Mouse (Mus musculus) E14TG2a.4 (cell line): Measurements from ENCODE around the gene Trappc10.

Source experiments
- H3K27me3 ChIP-seq: 2 replicates; pipeline ENCODE4 v1.6.1; 2014; ENCODE audit warnings: low read length, control low read depth; ENCODE audit not compliant: insufficient read depth
- H3K36me3 ChIP-seq: 2 replicates; pipeline ENCODE4 v1.6.1; 2014; ENCODE audit warnings: low read length, control low read depth; ENCODE audit not compliant: insufficient read depth
- H3K4me1 ChIP-seq: replicated peaks from 2 replicates; pipeline ENCODE4 v1.6.1; 2014; ENCODE audit warnings: low read depth, low read length, control low read depth
- H3K4me3 ChIP-seq: replicated peaks from 2 replicates; pipeline ENCODE4 v1.5.1; 2014; ENCODE audit warnings: mild to moderate bottlenecking, low read length
- H3K9me3 ChIP-seq: 2 replicates; pipeline ENCODE4 v1.6.1; 2014; ENCODE audit warnings: low read length, control low read depth
- CTCF ChIP-seq: conservative IDR thresholded peaks from 2 replicates; pipeline ENCODE4 v1.5.1; 2014; ENCODE audit warnings: low read length
- NANOG ChIP-seq: IDR thresholded peaks from 2 replicates; pipeline ENCODE4 v1.6.1; 2014; ENCODE audit warnings: borderline replicate concordance, low read length, mixed read lengths
- POU5F1 ChIP-seq: IDR thresholded peaks from 2 replicates; pipeline ENCODE4 v1.6.1; 2014; ENCODE audit warnings: low read length, borderline replicate concordance

Gene Trappc10

DNA sequence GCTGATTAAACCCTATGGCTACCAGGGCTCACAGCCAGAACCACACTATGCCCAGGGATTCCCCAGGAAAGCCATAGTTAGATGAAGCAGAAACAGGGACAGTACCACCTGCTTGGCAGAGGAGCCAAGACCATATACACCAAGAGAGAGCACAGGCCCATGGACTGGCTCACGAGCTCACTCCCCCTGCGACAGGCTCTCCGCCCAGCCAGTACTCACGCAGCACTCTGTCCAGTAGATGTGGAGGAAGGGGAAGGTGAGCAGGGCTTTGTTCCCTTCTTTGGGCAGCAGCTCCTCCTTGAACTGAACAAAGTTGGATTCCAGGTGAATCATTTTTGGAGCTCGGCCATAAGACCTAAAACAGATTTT lies 15.9 kb downstream of the Trappc10 start:
- Histone ChIP-seq H3K36me3 (peaks cover 40% of the 10 kb centered on the region), H3K4me1 (peaks cover 15% of the 10 kb centered on the region), H3K4me3 (no peak overlapping the region), H3K27me3 (no peaks in the 10 kb centered on the region), H3K9me3 (no peaks in the 10 kb centered on the region)
- TF ChIP-seq NANOG (no peak), CTCF (no peak), POU5F1 (no peak)

DNA sequence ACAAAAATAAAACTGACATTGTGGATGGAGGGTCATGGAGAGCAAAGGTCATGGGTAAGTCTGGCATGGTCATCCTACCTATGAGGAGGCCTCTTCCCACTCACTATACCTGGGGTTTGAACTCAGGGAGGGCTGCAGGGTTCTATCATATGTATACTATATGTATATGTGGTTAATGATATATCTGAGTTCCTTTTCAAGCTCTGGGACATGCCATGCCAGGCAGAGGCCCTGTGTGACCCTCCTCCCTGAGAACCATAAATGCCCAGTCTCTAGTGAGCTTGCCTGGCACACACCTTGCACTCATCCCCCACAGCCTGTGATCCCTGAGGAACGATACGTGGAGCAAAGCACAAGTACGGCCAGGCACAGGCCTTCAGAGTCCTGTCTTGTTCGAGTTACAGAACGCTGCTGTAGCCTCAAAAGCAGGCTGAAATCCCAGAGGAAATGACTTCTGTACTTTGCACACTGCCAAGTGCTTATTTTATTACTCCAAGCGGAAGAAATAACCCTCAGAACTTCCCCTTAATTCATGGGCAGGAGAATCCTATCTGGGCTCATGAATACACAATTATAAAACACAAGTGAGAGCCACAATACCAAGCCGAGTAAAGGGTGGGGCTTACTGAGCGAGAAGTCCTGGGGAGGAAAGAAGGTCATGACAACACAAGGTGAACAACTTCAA lies 16.4 kb downstream of the Trappc10 start:
- Histone ChIP-seq H3K4me1 (peaks cover 10% of the 10 kb centered on the region), H3K9me3 (no peaks in the 10 kb centered on the region), H3K4me3 (no peak overlapping the region), H3K27me3 (no peaks in the 10 kb centered on the region), H3K36me3 (peaks cover 43% of the 10 kb centered on the region)
- no peak for TF ChIP-seq NANOG
- no peak for TF ChIP-seq POU5F1
- TF ChIP-seq CTCF = no peak

GRCm38 (mm10) chr10:78224136-78224535 lies 20.3 kb downstream of the Trappc10 start:
- no peak overlapping the region for H3K4me3 ChIP-seq
- H3K4me1 ChIP-seq = peaks cover 7% of the 10 kb centered on the region
- no peaks in the 10 kb centered on the region for H3K9me3 ChIP-seq
- no peak for TF ChIP-seq POU5F1
- no peak for TF ChIP-seq NANOG
- no peak for TF ChIP-seq CTCF
- H3K27me3 ChIP-seq = no peaks in the 10 kb centered on the region
- peaks cover 65% of the 10 kb centered on the region for H3K36me3 ChIP-seq

GRCm38 (mm10) chr10:78222908-78223307 lies 21.5 kb downstream of the Trappc10 start:
- TF ChIP-seq CTCF (no peak), NANOG (no peak), POU5F1 (no peak)
- Histone ChIP-seq H3K4me3 (no peak overlapping the region), H3K36me3 (peaks cover 63% of the 10 kb centered on the region), H3K4me1 (0 out of 2 replicates have a peak, but pooled peaks cover 4% of the 10 kb centered on the region), H3K9me3 (no peaks in the 10 kb centered on the region), H3K27me3 (no peaks in the 10 kb centered on the region)

GRCm38 (mm10) chr10:78221315-78221714 lies 23.1 kb downstream of the Trappc10 start:
- Histone ChIP-seq H3K9me3 (no peaks in the 10 kb centered on the region), H3K4me3 (no peak overlapping the region), H3K36me3 (peaks cover 67% of the 10 kb centered on the region), H3K4me1 (0 out of 2 replicates have a peak, but pooled peaks cover 5% of the 10 kb centered on the region), H3K27me3 (no peaks in the 10 kb centered on the region)
- no peak for TF ChIP-seq POU5F1
- TF ChIP-seq CTCF = no peak
- TF ChIP-seq NANOG = no peak

GRCm38 (mm10) chr10:78219528-78219927 lies 24.9 kb downstream of the Trappc10 start:
- Histone ChIP-seq H3K4me3 (no peak overlapping the region), H3K27me3 (no peaks in the 10 kb centered on the region), H3K9me3 (no peaks in the 10 kb centered on the region), H3K4me1 (0 out of 2 replicates have a peak, but pooled peaks cover 5% of the 10 kb centered on the region), H3K36me3 (peaks cover 81% of the 10 kb centered on the region)
- TF ChIP-seq NANOG = no peak

GRCm38 (mm10) chr10:78218576-78218975 lies 25.9 kb downstream of the Trappc10 start:
- Histone ChIP-seq H3K9me3 (no peaks in the 10 kb centered on the region), H3K27me3 (no peaks in the 10 kb centered on the region), H3K4me3 (no peak overlapping the region), H3K36me3 (peaks cover 90% of the 10 kb centered on the region), H3K4me1 (0 out of 2 replicates have a peak, but pooled peaks cover 5% of the 10 kb centered on the region)
- no peak for TF ChIP-seq POU5F1
- no peak for TF ChIP-seq NANOG
- TF ChIP-seq CTCF = no peak

DNA sequence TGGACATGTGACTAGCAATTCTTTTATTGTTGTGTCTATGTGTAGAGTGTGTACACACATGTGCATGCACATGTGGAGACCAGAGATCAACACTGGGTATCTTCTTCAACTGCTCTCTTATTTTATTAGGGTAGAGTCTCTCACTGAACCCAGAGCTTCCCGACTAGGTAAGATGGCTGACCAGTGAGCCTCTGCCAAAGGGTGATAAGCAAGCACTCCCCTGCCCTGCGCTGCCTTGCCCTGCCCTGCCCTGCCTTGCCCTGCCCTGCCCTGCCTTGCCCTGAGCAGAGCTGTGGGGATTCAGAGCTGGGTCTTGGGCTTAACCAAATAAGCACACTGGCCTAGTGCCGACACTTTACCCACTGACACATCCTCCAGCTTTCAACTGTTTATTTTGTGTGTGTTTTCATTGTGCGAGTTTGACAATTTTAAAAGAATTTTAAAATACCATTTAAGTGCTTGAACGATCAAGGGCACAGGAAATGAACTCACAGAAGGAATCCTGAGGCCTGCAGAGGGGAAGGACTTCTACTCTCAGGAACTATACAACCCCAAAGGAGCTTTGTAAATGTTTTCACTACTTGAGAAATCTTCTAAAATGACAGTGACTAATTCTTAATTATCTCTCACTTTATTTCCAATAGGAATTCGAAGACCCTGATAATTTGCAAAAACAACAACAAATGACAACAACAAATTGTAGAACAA lies 27.9 kb downstream of the Trappc10 start:
- Histone ChIP-seq H3K36me3 (peaks cover 89% of the 10 kb centered on the region), H3K9me3 (no peaks in the 10 kb centered on the region), H3K4me1 (0 out of 2 replicates have a peak, but pooled peaks cover 5% of the 10 kb centered on the region), H3K27me3 (no peaks in the 10 kb centered on the region), H3K4me3 (no peak overlapping the region)
- no peak for TF ChIP-seq NANOG
- no peak for TF ChIP-seq POU5F1
- TF ChIP-seq CTCF = no peak
